Mouse (Mus musculus) megakaryocyte, embryonic 14.5 days (primary cell): ENCODE results near the gene 4932438H23Rik. TPM values are rescaled to one million over a fixed set of nuclear protein-coding genes. Genes with fewer than 3 reads are reported as not detected.

Experiments used
- H3K27me3 ChIP-seq: replicated peaks from 2 replicates; pipeline ENCODE3; 2012; ENCODE audit warnings: inconsistent platforms
- H3K36me3 ChIP-seq: replicated peaks from 2 replicates; pipeline ENCODE3; 2012; ENCODE audit warnings: low read length, inconsistent platforms, mixed read lengths
- H3K4me1 ChIP-seq: 2 replicates; pipeline ENCODE4 v1.6.1; 2012; ENCODE audit warnings: inconsistent platforms
- H3K4me3 ChIP-seq: replicated peaks from 2 replicates; pipeline ENCODE3; 2012; ENCODE audit warnings: moderate library complexity, mild to moderate bottlenecking, inconsistent platforms
- H3K9me3 ChIP-seq: 2 replicates; pipeline ENCODE4 v1.6.1; 2012; ENCODE audit warnings: inconsistent platforms
- FLI1 ChIP-seq: IDR thresholded peaks from 2 replicates; pipeline ENCODE4 v1.6.1; 2012; ENCODE audit warnings: low read length, inconsistent platforms, mixed read lengths
- GATA1 ChIP-seq: IDR thresholded peaks from 3 replicates; pipeline ENCODE4 v1.6.1; 2012; ENCODE audit warnings: mixed read lengths, low read length, inconsistent platforms, borderline replicate concordance
- polyA plus RNA-seq: library from polyadenylated mRNA; stranded (reverse); fragments of >175 nt; gene quantifications from 2 replicates; pipeline ENCODE4 v1.2.3, GENCODE M21; 2012; ENCODE audit warnings: low replicate concordance; ENCODE audit not compliant: insufficient read depth

Gene 4932438H23Rik
- polyA plus RNA-seq, 1 experiment = not detected

GRCm38 (mm10) chr16:91019476-91019875, 75.4 kb downstream of the 4932438H23Rik start:
- no peak overlapping the region for H3K4me3 ChIP-seq

GRCm38 (mm10) chr16:91015761-91016160, 79.2 kb downstream of the 4932438H23Rik start:
- H3K4me1 ChIP-seq = peaks cover 19% of the 10 kb centered on the region
- no peaks in the 10 kb centered on the region for H3K27me3 ChIP-seq
- H3K4me3 ChIP-seq = no peak overlapping the region
- no peak for TF ChIP-seq GATA1
- no peak for TF ChIP-seq FLI1
- peaks cover 73% of the 10 kb centered on the region for H3K36me3 ChIP-seq
- no peaks in the 10 kb centered on the region for H3K9me3 ChIP-seq

More at GRCm38 (mm10) chr16:91019476-91019875, 75.4 kb downstream of the 4932438H23Rik start:
- H3K9me3 ChIP-seq = peaks cover 5% of the 10 kb centered on the region; the same call in 1 of the 2 replicates
- no peaks in the 10 kb centered on the region for H3K27me3 ChIP-seq
- peaks cover 6% of the 10 kb centered on the region for H3K4me1 ChIP-seq
- peaks cover 96% of the 10 kb centered on the region for H3K36me3 ChIP-seq
- TF ChIP-seq FLI1 = no peak
- no peak for TF ChIP-seq GATA1

- Histone ChIP-seq H3K4me3 (peak overlapping the region; percentile 92), H3K36me3 (peaks cover 41% of the 10 kb centered on the region), H3K27me3 (no peaks in the 10 kb centered on the region), H3K9me3 (no peaks in the 10 kb centered on the region), H3K4me1 (peaks cover 26% of the 10 kb centered on the region)
- TF ChIP-seq GATA1 (no peak), FLI1 (no peak)
These were observed 83.1 kb downstream of the 4932438H23Rik start for GRCm38 (mm10) chr16:91011847-91012246.

- H3K4me3 ChIP-seq = peak within 1 kb of the TSS; percentile 92
- TF ChIP-seq GATA1 = no peak
- no peak for TF ChIP-seq FLI1
- no peaks in the 10 kb centered on the region for H3K27me3 ChIP-seq
- H3K4me1 ChIP-seq = peaks cover 26% of the 10 kb centered on the region
- no peaks in the 10 kb centered on the region for H3K9me3 ChIP-seq
- H3K36me3 ChIP-seq = peaks cover 35% of the 10 kb centered on the region
These were observed 83.8 kb downstream of the 4932438H23Rik start, which contains the start of gene Synj1 for GRCm38 (mm10) chr16:91011021-91011683. Synj1 (minus strand) TSS chr16:91011308.

GRCm38 (mm10) chr16:91010581-91011020, 84.3 kb downstream of the 4932438H23Rik start:
- Histone ChIP-seq H3K9me3 (no peaks in the 10 kb centered on the region), H3K4me1 (peaks cover 23% of the 10 kb centered on the region)

GRCm38 (mm10) chr16:91009942-91010529, 84.9 kb downstream of the 4932438H23Rik start:
- Histone ChIP-seq H3K36me3 (peaks cover 26% of the 10 kb centered on the region), H3K4me3 (peak overlapping the region; percentile 92), H3K27me3 (no peaks in the 10 kb centered on the region), H3K9me3 (no peaks in the 10 kb centered on the region), H3K4me1 (peaks cover 23% of the 10 kb centered on the region)
- TF ChIP-seq FLI1 (no peak), GATA1 (no peak)

More at GRCm38 (mm10) chr16:91010581-91011020, 84.3 kb downstream of the 4932438H23Rik start:
- Histone ChIP-seq H3K4me3 (peak overlapping the region; percentile 92), H3K27me3 (no peaks in the 10 kb centered on the region), H3K36me3 (peaks cover 32% of the 10 kb centered on the region)
- no peak for TF ChIP-seq FLI1
- TF ChIP-seq GATA1 = no peak

- Histone ChIP-seq H3K9me3 (no peaks in the 10 kb centered on the region), H3K4me3 (no peak overlapping the region), H3K27me3 (no peaks in the 10 kb centered on the region), H3K4me1 (peaks cover 11% of the 10 kb centered on the region), H3K36me3 (peaks cover 18% of the 10 kb centered on the region)
- TF ChIP-seq GATA1 (no peak), FLI1 (no peak)
These were observed 89.9 kb downstream of the 4932438H23Rik start for GRCm38 (mm10) chr16:91004915-91005538.

Other genes starting within 250 kb of the 4932438H23Rik start
- gene Cfap298, start 160.0 kb downstream of the 4932438H23Rik start, polyA plus RNA-seq = 10.7 and 33.7 TPM in 2 replicates
- gene Synj1, start 83.8 kb downstream of the 4932438H23Rik start, polyA plus RNA-seq = 4.5 and 14.4 TPM in 2 replicates
- 2.0 and 4.8 TPM in 2 replicates for gene Paxbp1, start 50.6 kb downstream of the 4932438H23Rik start, polyA plus RNA-seq
- gene Olig2, start 130.3 kb upstream of the 4932438H23Rik start, polyA plus RNA-seq = not detected in 2 replicates
- not detected in 2 replicates for gene Olig1, start 174.7 kb upstream of the 4932438H23Rik start, polyA plus RNA-seq